Mouse (Mus musculus) liver, adult 2 months (tissue): ENCODE measurements at regions not wholly inside any gene's neighbourhood (a gene's known extent, or its start where the extent isn't known, plus 50 kb on each side); places are given as distances from the start of the nearest gene placed in this dataset.

Experiments used
- CTCF ChIP-seq: fragments of 200-500 bp; IDR thresholded peaks from 2 replicates; pipeline ENCODE4 v1.5.1; 2011; ENCODE audit warnings: low read depth, low read length, control low read depth
- POLR2A ChIP-seq: fragments of 200-500 bp; IDR thresholded peaks from 2 replicates; pipeline ENCODE4 v1.6.1; 2011; ENCODE audit warnings: low read length, control low read depth; ENCODE audit not compliant: insufficient read depth; ENCODE audit errors: extremely low read depth

GRCm38 (mm10) chr10:111757689-111758088 is 214.8 kb upstream of the Krr1 start:
- no peak for TF ChIP-seq POLR2A
- no peak for TF ChIP-seq CTCF
